Mouse (Mus musculus) bone marrow, adult 2 months (tissue): Measurements from ENCODE around the gene Ankrd9. TPM values are rescaled to one million over a fixed set of nuclear protein-coding genes. Genes with fewer than 3 reads are reported as not detected.

Experiments
- H3K27ac ChIP-seq: fragments of 200-500 bp; 2 replicates; pipeline ENCODE4 v1.5.1; 2012; ENCODE audit warnings: low read depth, mild to moderate bottlenecking, control low read depth, inconsistent platforms, low read length; ENCODE audit not compliant: control insufficient read depth, poor library complexity, insufficient read depth
- H3K4me1 ChIP-seq: fragments of 200-500 bp; 2 replicates; pipeline ENCODE4 v1.6.1; 2011; ENCODE audit warnings: low read length; ENCODE audit not compliant: control insufficient read depth, insufficient read depth
- H3K4me3 ChIP-seq: fragments of 200-500 bp; replicated peaks from 2 replicates; pipeline ENCODE3; 2011; ENCODE audit warnings: mild to moderate bottlenecking, low read depth, low read length, control low read depth; ENCODE audit not compliant: control insufficient read depth
- CTCF ChIP-seq: fragments of 200-500 bp; IDR thresholded peaks from 2 replicates; pipeline ENCODE4 v1.5.1; 2011; ENCODE audit warnings: low read length, control low read depth; ENCODE audit not compliant: control insufficient read depth, insufficient read depth
- POLR2A ChIP-seq: fragments of 200-500 bp; IDR thresholded peaks from 2 replicates; pipeline ENCODE4 v1.6.1; 2011; ENCODE audit warnings: low read depth, mild to moderate bottlenecking, control low read depth, low read length, borderline replicate concordance; ENCODE audit not compliant: control insufficient read depth
- WGBS: fragments of 180-500 bp; shearing (Covaris S2); methylation state at CpG from one replicate; pipeline ENCODE4 v1.1.7; 2018; 5-methylcytosine and 5-hydroxymethylcytosine counted together
- polyA plus RNA-seq: library from polyadenylated mRNA; stranded (reverse); fragments of >200 nt; gene quantifications from 2 replicates; pipeline ENCODE4 v1.2.4, GENCODE M21; 2011; ENCODE audit warnings: low replicate concordance; ENCODE audit not compliant: missing spikeins, insufficient read depth, insufficient read length

Ankrd9 gene
- polyA plus RNA-seq, 1 experiment = 28.6 TPM

DNA sequence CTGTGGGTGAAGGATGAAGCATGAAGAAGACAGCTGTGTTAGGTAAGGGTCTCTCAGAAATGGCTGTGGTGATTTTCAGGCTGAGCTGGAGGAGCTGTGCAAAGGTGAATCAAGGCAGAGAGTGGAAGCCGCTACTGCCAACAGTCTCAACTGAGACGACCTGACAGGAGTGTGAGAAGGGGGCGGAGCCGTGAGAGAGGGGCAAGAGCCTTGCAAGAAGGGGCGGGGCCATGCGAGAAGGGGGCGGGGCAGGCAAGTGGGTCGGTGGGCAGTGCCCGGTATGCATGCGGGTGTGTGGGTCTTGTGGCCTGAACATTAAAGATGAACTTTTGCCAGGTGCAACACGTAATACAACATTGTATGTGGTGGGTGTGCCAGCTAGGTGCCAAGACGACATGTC lies 15.8 kb upstream of the Ankrd9 start:
- no peak overlapping the region for H3K27ac ChIP-seq
- TF ChIP-seq CTCF = no peak
- TF ChIP-seq POLR2A = no peak
- H3K4me1 ChIP-seq = no peaks in the 10 kb centered on the region; the same call in 1 of the 2 replicates
- 62% methylated on average over 12 of the region's 12 CpGs for WGBS
- no peak overlapping the region for H3K4me3 ChIP-seq

DNA sequence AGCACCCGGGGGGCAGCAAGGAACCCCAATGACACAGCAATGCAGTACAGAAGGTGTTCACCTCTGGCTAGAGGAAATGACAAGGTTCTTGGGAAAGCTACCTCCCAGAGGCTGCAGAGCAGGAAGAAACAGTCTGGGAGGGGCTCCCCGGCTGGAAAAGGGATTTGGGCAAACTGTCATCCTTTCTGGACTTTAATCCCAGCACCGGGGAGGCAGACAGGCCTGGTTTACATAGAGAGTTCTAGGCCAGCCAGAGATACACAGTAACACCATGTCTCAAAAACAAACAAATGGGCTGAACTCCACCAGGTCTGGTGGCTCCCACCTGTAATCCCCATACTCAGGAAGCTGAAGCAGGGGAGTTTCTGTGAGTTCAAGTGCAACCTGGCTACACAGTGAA lies 14.4 kb upstream of the Ankrd9 start:
- Histone ChIP-seq H3K27ac (no peak overlapping the region), H3K4me3 (no peak overlapping the region), H3K4me1 (no peaks in the 10 kb centered on the region; the same call in 1 of the 2 replicates)
- TF ChIP-seq CTCF = no peak
- TF ChIP-seq POLR2A = no peak
- 49% methylated on average over 3 of the region's 3 CpGs for WGBS

DNA sequence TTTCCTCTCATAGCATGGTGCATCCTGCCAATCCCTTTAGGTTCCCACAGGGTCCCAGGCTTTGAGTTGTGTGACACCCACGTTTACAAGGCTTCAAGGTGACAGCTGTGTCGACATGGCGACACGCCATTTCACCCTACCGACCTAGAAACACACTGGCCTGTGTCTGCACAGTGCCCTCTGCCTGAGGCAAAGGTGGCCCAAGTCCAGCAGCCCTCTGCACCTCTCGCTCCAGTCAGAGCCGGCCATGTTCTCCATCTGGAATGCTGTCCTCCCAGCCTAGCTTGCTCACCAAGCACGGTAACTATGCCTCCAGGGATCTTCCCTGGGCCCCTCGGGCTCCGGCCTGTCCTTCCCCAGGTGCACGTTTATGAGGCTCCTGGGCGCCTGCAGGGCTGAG lies 13.9 kb upstream of the Ankrd9 start:
- Histone ChIP-seq H3K27ac (no peak overlapping the region), H3K4me1 (no peaks in the 10 kb centered on the region; the same call in 1 of the 2 replicates), H3K4me3 (no peak overlapping the region)
- 77% methylated on average over 12 of the region's 12 CpGs for WGBS
- TF ChIP-seq CTCF (no peak), POLR2A (no peak)

DNA sequence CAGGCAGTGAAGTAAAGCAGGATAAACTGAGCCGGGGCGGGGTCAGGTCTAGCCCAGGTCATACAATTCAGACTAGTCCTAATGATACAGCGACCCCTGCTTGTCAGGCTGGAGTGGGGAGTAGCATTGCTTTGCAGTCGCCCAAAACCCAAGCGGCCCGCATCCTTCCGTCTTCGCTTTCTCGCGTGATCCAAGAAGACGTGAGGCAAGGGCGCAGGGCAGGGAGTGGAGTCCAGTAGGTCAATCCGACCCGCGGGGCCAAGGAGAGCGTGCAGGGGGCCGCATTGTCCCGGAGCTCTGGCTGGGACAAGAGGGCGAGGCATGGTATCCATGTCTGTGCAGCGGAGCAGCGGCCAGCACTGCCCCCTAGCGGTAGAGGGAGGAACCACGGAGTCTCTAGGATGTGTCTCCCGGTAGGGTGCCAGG lies 13.3 kb upstream of the Ankrd9 start:
- WGBS = under 1% methylated on average over 24 of the region's 24 CpGs
- no peaks in the 10 kb centered on the region; the same call in 1 of the 2 replicates for H3K4me1 ChIP-seq
- peak overlapping the region; percentile 67 for H3K27ac ChIP-seq
- peak overlapping the region; percentile 81 for H3K4me3 ChIP-seq
- TF ChIP-seq POLR2A = peak; percentile 47; the same call in 1 of the 2 replicates
- TF ChIP-seq CTCF = peak; percentile 94

DNA sequence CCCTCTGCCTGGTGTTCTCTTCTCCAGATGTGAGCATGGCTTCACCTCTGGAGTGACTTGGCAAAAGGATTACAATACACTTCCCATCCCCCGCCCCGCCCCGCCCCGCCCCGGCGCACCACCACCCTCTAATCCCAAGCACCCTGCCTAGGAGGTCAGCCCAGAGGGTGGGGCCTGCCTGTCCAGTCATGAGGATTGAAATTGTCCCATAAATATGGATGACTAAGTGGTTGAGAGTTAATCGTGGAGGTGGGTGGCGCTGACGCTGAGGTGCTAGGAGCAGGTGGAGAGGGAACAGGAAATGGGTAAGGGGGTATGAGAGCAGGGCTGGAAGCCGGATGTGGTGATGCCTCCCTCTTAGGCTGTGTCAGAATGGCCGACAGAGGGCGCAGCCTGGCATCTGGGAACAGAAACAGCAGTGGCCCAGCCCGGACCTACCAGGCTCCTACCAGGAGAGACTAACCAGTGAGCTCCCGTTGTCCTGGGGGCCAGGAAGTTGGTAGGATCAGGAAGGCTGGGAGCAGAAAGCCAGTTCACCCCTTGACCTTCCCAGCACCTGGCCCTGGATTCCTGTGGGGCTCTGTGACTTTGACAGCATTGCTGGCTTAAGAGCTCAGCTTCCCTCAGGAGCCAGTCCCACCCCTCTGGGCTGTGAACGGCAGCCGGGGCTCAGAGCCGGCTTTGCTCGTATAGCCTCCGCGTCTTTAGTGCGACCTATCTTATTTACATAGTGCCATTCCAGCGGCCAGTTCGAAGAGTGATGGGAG lies 12.7 kb upstream of the Ankrd9 start:
- TF ChIP-seq CTCF (peak; percentile 96), POLR2A (peak; percentile 52; the same call in 1 of the 2 replicates)
- peak overlapping the region; percentile 81 for H3K4me3 ChIP-seq
- peak overlapping the region; percentile 67 for H3K27ac ChIP-seq
- WGBS = 1% methylated on average over 23 of the region's 23 CpGs
- H3K4me1 ChIP-seq = no peaks in the 10 kb centered on the region; the same call in 1 of the 2 replicates

DNA sequence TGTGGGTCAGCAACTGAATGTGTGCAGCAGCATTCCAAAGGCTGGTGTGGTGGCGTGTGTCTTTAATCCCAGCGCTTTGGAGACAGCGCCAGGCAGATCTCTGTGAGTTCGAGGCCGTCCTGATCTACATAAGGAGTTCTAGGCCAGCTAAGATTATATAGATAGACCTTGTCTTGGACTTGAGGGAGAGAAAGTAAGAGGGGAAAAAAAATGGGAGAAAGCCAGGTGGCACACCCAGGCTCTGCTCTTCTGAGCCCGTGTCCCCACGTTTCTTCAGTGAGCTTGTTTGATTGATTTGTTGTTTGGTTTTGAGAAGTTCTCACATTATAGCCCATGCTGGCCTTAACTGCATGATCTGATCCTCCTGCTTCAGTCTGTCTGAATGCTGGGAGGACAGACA lies 11.7 kb upstream of the Ankrd9 start:
- WGBS = 84% methylated on average over 7 of the region's 7 CpGs
- peaks cover 3% of the 10 kb centered on the region for H3K4me1 ChIP-seq
- no peak overlapping the region for H3K27ac ChIP-seq
- TF ChIP-seq CTCF (no peak), POLR2A (no peak)
- no peak overlapping the region for H3K4me3 ChIP-seq

DNA sequence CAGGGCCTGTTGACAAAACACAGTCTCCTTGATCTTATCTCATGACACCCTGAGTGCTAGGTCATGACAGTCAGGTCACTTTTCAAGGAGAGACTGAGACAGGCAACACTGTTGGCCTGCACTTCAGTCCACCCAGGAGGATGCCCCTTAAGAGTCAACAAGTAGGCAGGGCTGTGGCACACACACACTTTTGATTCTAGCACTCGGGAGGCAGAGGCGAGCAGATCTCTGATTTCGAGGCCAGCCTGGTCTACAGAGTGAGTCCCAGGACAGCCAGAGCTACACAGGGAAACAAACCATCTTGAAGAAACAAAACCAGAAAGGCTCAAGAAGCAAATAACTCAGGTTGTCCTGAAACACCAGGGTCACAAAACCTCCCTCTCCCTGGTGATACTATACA lies 10.6 kb upstream of the Ankrd9 start:
- H3K4me3 ChIP-seq = no peak overlapping the region
- WGBS = 93% methylated on average over 3 of the region's 3 CpGs
- H3K4me1 ChIP-seq = peaks cover 6% of the 10 kb centered on the region
- no peak for TF ChIP-seq CTCF
- no peak for TF ChIP-seq POLR2A
- no peak overlapping the region for H3K27ac ChIP-seq

DNA sequence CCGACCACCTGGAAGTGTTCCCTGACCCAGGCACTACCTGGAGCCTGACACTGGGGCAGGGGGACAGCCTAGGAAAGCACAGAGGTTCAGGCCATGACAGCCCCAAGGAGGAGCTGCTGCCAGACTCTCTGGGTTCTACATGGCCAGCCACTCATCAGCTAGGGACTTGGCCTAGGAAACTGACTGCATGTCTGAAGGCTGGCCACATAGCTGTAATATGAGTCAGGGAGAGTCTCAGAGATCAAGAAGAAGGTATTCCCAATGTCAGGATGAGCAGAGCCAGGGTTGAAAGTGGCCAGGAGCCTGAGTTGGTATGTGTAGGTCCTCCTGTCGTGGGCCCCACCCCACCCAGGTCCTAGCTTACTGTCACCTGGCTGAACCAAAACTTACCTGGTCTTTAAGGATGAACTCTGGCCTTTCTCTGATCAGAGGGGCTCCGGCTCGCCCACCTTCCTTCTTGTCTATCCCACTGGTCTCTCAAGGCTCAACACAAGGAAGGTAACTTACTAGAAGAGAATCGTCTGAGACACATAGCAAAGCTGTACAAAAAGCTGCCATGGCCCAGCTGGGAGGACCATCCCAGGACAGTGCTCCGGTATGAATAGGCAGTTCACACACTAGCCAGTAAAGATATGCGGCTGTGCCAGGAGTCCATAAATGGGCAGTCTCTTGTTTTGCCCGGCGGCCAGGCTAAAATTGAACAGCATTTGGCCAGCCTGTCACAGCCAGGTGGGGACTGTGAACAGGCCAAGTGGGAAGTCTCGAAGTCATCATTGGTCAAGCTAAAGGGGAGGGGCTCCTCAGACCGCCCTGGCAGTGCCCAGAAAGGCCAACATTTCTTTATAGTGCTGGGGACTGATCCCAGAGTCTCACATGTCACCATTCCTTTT lies 7.9 kb upstream of the Ankrd9 start:
- WGBS = 84% methylated on average over 11 of the region's 11 CpGs
- no peak overlapping the region for H3K4me3 ChIP-seq
- no peak overlapping the region for H3K27ac ChIP-seq
- peaks cover 8% of the 10 kb centered on the region for H3K4me1 ChIP-seq
- no peak for TF ChIP-seq POLR2A
- TF ChIP-seq CTCF = no peak
